Mouse (Mus musculus): Measurements from ENCODE around the gene Tm9sf1.

Tm9sf1 gene

DNA sequence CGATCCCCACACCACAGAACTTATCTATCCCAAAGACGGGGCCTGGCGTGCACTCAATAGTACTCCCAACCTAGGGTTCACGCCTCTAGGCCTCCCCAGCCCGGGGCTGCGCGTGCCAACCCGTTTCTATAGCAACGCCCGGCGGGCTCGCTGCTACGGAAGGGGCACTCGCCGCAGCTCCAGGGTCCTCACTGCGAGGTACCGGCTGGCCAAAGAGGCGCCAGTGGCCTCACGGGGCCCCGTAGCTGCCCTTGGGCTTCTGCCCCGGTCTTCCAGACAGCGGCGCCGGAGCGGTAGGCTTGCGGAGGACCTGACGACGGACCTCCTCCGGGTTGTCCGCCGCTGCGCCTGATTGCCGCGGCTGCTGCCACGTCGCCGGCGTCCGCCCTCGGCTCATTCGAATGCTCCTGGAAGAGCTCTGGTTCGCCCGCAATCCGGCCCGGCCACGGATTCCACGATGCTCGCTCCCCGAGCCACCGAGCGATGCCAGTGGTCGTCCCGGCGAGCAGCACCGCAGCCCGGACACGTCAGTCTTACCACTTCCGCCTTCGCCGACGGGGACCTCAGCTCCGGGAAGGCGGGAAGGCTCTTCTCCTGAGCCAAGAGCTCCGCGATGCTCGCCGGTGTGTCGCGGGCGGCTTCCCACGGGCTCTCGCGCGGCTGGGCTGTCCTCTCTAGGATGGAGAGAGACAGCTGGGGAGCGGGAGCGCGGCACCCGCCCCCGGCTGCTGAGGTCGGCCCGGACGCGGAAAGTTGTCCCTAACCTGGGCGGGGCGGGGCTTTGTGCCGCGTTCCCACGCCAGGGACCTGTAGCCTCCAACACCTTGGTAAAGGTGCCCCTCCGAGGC lies at the start of gene Tm9sf1:
Gene Tm9sf1 (minus strand): TSS at position 747 of the 848 bp plus-strand sequence.
- DNase-seq: peak; percentile 90

DNA sequence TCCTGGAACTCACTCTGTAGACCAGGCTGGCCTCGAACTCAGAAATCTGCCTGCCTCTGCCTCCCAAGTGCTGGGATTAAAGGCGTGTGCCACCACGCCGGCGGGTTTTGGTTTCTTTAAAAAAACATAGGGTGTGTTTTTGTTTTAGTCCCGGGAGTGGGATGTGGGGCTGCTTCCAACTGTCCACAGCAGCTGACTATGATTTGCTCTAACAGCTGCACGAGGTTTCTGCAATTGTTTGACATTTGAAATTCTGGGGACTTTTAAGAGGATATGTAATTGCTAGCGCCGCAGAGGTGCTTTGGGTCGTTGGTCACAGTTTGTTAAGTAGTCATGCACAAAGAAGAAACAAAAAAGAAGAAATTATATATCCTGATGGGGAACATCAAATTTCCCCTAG lies 45.8 kb upstream of the Tm9sf1 start:
- no peak for DNase-seq

DNA sequence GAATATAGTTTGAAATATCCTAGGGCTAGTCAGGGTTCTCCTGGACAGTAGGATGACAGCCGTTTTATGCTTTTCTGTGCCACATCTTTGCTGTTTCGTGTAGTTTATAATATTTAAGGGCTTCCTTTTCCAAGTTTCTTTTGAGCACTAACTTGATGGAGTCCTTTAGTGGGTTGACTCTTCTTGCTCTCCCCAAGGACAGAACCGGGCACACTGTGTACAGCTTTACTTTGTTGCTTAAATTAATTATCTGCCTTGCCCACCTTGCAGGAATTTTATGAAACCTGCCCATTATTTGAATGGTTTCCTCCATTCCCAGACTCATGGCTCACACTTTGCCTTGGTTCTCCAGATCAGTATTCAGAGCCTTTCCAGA lies 38.5 kb upstream of the Tm9sf1 start:
- DNase-seq: no peak

DNA sequence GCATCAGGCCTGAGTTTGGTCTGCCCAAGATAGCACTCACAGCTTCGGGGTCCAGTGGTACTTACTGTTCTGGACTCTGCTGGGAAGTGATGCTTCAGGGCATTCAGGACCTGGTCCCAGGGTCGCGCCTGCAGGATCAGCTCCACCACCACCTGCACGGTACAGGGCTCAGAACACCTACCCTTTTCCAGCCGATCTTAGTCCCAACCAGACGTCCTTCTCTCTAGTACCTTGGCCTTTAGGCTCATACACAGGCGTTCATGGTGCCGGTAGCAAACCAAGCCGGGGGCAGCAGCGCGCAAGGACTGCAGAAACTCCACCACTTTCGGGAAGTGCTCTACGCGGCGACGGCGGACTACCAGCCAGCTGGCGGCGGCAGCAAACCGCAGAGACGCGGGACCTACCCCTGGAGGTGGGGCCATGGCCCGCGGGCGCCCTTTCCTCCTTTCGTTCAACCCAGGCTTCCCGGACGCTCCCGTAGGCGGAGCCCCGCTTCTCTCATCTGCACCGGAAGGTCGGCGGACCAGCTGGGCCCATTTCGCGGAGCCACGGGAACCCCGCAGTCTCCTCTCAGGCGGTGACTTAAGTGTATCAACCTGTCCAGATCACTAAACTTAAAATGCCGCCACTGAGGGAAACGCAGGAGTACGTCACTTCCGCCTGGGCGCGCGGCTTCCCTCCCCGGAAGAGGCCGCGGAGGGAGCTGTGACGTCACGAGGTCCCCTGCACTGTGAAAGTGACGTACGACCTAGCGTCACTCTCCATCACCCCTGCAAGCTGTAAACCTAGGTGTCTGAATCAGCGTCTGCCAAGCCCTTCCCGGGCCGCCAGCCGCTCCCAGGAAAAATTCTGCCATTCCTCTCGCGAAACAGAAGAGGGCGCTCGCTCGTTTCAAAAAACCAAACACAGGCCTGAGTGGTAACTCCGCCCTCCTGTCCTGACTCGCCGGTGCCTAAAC lies 37.8 kb upstream of the Tm9sf1 start, which contains the start of gene Tinf2:
Gene Tinf2 (minus strand): TSS at position 661 of the 958 bp plus-strand sequence.
- DNase-seq: peak; percentile 94 to 95

DNA sequence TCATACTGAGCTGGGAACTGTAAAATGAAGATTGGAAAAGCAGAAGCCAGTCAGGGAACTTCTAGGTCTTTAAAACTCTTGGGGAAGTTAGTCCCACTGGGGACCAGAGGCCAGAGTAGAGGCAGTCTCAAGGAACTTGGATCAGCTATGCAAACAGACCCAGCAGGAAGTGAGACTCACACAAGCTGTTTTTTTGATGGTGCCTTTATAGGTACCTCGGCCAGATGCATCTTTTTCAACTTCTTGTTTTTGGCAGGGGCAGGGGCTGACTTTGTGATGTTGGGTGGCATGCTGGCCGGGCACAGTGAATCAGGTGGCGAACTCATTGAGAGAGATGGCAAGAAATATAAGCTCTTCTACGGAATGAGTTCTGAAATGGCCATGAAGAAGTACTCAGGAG lies 34.0 kb upstream of the Tm9sf1 start:
- no peak for DNase-seq

DNA sequence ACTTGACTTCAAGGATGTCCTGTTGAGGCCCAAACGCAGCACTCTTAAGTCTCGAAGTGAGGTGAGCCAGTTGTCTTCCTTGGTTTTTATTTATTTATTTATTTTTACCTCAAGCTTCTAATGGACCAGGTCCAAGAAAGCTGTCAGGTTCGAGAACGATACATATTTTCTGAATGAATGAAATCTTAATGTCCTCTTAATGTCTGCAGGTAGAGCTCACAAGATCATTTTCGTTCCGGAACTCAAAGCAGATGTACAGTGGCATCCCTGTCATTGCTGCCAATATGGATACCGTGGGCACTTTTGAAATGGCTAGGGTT lies 29.1 kb upstream of the Tm9sf1 start:
- DNase-seq: no peak

DNA sequence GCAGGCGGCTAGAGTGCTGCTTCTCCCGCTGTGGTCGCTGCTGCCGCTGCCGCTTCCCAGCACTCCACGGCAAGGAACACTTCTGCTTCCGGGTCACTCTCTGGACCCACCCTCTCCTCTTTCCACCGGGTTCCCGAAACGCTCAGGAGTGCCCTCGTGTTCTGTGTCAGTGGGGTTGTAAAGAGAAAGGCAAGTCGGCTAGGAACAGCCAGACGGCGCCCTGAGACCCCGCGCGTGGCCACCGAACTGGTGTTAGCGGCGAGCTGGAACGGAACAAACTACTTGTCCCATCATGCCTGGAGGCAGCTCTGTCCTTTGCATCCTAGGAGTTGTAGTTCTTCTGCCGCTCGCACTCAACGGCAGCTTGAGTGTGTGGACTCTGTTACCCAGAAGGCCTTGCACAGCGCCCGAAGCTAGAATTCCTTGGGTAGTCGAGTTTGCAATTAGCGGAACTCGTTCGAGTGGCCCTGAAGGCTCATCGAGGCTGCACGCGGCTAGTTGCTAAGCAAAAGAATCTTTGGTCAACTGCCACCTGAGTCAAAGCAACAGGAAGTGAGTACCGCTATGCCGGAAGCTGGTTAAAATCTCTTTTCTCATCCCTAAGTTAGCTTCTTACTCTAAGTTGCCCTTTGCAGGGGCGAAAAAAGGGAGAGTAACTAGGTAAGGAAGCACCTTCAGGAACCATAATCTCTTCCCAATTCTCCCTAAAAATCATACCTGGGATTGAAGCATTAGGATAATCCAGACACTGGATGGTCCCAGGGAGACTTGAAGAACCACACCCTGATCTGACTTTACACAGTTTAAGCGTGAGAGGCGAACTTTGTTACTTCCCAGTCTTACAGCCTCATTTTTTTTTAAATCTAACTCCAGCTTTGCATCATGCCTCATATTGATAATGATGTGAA lies 28.5 kb upstream of the Tm9sf1 start, which contains the start of the genes Gmpr2 and Nedd8:
Gene Gmpr2 (plus strand): TSS at position 109 of the 908 bp plus-strand sequence.
Gene Nedd8 (minus strand): TSS at position 292 of the 908 bp plus-strand sequence.
- peak; percentile 90 to 94 for DNase-seq

DNA sequence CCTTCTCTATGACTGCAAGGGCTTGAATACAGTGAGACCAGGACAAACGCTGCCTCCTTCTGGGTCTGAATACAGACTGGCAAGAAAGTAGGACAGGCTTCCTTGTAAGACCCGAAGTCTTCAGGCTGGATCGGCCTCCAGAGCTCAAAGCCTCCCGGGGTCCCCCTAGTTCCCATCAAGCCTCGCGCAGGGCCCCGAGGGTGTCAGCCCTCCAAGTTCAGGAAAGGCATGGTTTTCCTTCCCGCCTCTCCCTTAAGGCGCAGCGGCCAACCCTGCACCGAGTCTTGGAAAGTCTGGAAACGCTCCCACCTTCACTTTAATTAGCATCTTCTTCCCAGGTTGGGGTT lies 27.9 kb upstream of the Tm9sf1 start:
- DNase-seq: no peak

DNA sequence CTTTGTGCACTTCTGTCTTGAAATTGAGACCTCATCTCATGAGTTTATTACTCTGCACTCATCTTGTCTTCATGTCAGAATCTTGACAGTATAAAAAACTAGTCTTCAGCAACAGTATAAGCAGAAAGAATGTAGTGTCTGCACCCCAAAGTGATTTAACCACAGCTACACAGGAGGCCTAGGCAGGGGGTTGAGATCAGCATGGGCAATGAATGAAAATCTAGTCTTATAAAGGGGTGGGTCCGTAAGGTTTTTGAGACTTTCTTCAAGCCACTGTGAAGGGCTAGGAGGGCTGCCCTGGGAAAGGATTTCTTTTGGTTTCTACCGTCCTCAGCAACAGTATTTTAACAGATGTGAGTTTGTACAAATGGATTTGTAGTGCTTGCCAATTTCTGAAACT lies 17.0 kb upstream of the Tm9sf1 start:
- DNase-seq: no peak

DNA sequence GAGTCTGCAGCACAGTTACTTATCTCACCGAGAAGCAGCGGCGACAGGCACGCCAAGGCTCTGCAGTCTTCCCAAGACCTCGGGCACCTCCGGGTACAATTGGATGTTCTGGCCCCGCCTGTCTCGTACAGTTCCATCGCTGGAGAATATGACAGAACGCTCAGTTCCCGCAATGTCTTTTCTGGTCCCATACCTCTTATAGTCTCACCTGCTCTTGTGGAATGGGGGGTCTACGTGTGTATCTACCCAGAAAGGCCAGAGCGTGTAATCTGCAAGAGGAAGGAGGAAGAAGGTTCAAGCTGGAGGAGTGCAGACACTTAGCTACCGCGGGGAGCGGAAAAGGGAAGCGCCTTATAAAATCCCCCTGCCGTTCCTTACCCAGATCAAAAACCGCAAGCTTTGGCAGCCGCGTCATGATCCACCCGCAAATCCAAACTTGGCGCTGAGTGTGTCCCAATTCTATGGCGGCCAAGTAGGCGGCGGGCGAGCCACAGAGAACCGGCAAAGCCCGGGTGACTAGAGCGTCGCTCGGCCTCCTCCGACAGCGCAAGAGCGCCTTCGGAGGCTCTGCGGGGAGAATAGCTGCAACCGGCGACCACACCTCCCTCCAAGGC lies 16.5 kb upstream of the Tm9sf1 start, which contains the start of gene Mdp1:
Gene Mdp1 (minus strand): TSS at position 549 of the 614 bp plus-strand sequence.
- DNase-seq: peak; percentile 86 to 87

DNA sequence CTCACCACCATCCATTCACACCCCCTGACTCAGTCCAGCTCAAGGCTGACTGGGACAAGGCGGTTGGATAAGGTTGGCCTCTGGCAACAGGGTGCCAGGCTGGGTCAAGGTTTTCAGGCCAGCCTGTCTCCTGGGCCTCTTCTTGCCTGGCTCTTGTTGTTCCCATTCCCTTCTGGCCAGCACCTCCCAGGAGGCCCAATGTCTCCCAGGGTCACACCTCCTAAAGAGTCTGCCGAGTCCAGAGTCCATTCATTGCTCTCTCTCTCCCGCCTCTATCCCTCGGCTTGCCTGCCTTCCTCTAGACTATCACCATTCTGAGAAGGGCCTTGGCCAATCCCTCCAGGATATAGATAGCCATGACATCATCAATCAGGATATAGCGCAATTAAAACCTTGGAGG lies 14.4 kb upstream of the Tm9sf1 start:
- DNase-seq: no peak

DNA sequence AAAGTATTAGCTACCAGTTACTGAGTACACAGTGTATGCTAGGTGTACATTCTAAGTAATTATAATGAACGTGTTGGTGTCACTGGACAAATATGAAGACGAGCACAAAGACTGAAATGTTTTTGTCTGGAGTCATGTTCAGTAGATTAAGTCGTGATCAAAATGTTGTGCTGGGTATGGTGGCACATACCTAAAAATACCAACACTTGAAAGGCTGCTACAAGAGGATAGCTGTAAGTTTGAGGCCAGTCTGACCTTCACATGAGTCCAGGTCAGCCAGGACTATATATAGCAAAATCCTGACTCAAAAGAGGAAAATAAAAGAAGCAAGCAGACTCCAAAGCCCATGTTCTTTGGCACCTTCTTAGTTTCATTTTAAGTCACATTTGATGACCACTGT lies 13.3 kb upstream of the Tm9sf1 start:
- no peak for DNase-seq

DNA sequence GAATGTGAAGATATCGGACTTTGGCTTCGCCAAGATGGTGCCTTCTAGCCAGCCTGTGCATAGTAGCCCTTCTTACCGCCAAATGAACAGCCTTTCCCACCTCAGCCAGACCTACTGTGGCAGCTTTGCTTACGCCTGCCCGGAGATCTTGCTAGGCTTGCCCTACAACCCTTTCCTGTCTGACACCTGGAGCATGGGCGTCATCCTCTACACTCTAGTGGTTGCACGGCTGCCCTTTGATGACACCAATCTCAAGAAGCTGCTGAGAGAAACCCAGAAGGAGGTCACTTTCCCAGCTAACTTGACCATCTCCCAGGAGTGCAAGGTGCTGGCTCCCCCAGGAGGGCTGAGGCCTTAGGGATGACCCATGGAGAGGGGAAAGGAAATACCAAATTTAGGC lies 7.9 kb upstream of the Tm9sf1 start:
- no peak for DNase-seq

DNA sequence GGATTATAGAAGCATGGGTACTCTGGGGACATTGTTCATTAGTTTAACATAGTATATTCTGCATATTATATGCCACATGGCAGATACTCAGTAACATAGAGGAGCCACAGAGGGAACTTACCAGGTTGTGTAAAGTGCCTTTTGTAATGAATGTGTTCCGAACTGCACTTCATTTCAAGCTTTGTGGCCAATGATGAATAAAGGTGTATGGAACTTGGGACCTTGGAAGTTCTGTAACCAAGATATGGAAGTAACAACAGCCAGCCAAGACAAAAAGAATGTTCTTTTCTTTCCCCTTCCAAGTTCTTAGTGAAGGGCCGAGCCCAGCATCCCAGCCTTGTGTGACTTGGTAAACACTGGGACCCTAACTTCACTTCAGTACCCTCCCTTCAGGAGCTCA lies 6.3 kb upstream of the Tm9sf1 start, which contains the start of gene Tssk4:
Gene Tssk4 (plus strand): TSS at position 301 of the 400 bp plus-strand sequence.
- no peak for DNase-seq

DNA sequence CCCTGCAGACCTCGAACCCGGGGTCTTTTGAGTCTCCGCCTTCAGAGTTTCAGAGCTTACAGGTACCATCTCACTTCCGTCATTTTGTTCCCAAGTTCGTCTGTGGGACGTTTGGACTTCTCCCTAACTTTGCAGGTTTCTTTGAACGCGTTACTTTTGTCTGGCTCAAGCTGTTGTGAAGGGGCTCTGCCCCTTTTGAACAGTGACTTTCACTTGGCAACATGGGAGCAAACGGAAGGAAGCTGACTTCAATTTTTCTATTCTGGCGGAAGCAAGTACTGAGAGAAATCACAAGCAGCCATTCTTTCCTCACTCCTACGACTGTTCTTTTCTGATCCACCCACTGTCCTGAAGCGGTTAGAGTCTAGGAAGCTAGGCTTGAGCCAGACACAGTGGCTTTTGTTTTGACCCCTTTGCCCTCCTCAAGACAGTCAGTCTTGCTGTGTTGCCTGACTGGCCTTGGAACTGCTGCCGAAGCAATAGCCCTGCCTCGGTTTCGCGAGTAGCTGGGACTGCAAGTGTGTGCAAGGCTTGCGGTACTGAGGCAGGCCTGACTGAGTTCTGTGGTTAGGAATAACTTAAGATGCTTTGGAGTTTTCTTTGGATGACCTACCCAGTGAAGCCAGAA lies 769 bp upstream of the Tm9sf1 start:
- DNase-seq: peak in 1 of 2 experiments; percentile 29

DNA sequence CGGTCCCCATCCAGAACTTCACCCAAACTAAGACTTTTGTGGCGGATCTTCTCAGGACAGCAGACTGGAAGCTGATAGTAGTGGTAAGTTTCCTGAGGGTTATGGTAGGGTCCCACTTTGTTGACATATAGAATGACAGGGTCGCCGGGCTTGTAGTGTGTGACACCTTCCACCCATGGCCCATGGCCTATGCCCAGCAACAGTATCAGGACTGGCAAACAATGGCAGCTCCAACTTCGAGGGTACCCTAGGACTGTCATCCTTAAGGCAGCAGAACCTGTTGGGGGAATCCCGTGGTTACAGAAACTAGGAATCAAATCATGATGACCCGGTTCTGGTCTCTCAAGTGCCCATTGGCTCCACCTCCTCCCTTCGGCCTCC lies 937 bp downstream of the Tm9sf1 start:
- DNase-seq: no peak

DNA sequence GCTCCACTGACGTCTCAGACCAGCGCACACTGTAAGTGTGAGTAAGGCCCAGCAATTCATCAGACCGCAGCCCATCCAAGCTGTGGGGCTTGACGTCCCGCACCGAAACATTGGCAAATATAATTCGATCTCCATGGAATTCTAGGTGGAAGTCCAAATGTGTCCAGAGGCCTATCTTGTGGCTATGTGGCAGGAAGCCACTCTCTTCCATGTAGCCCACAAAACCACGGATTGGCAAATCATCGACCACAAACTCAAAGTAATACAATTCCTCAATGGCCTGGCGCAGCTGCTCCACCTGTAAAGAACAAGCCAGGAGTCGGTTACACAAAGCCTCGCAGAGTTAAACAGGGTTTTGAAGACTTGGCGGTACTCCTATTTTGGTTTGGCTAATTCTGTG lies 2.3 kb downstream of the Tm9sf1 start:
- no peak for DNase-seq

DNA sequence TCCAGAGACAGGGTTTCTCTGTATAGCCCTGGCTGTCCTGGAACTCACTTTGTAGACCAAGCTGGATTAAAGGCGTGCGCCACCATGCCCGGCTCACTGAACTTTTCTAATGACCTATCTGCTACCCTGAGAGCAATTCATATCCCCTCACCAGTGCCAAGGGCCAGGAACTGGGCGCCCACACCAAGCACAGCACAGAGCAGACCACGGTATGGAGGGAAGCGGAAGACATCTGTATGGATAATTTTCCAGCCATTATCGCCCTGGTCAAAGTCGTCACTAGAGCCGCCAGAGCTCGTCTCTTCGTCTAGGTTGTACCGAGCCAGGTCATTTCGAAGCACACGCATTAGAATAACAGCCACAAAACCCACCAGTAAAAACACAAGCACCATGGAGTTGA lies 2.8 kb downstream of the Tm9sf1 start:
- DNase-seq: no peak

DNA sequence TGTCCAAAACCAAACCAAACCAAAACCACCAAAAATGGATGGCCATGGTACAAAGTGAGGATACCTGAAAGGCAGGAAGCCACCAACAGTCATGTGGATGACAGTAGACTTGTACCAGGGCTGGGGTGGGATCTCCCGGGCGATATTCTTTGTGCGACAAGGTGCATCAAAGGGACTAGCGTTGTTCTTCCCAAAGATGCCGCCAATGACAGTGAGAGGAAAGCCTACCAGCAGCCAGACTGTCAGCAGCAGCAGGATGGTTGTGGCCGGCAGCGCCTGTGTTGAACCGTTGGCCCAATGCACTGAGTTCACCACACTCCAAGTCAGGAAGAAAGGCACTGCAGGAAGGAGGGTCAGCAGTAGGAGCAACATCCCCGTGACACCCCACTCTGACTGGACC lies 5.8 kb downstream of the Tm9sf1 start, which contains the start of gene Gm49378:
Gene Gm49378 (minus strand): TSS at position 101 of the 400 bp plus-strand sequence.
- DNase-seq: no peak

DNA sequence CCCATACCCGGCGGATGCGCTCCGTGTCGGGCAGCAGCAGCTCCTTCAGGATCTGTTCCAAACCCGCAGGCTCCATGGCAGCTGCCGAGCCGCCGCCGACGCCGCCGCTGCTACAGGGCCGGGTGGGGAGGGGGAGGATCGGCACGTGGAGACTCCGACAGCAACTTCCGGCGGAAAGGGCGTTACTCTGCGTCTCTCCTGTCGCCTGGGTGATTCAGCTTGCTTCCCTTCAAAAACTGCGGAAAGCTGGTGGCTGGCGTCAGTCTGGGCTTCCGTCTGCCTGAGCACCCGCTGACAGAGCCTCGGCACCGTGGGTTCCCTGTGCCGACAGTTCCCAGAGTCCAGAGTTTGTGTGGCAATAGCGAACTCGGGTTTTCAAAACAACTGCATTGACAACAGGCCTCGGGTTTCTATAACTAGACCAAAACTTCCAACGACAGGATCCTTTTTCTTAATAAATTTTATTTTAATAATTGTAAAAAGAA lies 8.0 kb downstream of the Tm9sf1 start, which contains the start of gene Ipo4:
Gene Ipo4 (minus strand): TSS at position 435 of the 485 bp plus-strand sequence.
- DNase-seq: peak; percentile 91 to 92

DNA sequence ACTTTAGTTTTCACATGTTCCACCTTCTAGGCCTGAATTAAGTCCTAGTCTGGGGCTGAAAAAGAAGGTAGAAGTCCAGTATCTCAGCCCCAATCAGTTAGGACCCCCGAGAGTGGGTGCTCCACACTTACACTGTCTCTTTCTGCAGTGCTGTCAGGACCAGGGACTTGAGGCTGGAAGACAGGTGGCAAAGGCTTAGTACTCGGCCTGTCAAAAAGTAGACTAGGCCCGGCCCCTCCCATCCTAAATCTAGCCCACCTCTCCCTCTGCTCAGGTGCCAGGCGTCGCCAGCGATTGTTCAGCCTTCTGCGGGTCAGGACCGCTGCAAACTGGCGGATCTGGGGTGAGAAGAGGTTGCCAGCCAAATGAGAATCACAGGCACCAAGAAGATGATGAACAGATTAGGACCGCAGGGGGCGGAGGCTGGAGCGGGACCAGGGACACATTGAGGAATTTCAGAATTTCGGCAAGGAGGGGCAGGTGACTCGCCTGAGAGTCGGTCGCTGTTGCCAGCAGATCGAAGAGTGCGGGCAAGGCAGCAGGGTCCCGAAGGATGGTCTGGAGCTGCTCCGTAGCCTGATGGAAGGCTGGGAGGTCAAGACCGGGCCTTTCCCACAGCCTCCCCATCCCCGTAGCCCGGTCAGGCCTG lies 8.6 kb downstream of the Tm9sf1 start:
- DNase-seq: no peak
